Mouse (Mus musculus): Measurements from ENCODE around the gene Egln2. TPM values are rescaled to one million over a fixed set of nuclear protein-coding genes. Genes with fewer than 3 reads are reported as not detected.

Gene Egln2
- polyA plus RNA-seq, 1 experiment: 68.8 TPM

DNA sequence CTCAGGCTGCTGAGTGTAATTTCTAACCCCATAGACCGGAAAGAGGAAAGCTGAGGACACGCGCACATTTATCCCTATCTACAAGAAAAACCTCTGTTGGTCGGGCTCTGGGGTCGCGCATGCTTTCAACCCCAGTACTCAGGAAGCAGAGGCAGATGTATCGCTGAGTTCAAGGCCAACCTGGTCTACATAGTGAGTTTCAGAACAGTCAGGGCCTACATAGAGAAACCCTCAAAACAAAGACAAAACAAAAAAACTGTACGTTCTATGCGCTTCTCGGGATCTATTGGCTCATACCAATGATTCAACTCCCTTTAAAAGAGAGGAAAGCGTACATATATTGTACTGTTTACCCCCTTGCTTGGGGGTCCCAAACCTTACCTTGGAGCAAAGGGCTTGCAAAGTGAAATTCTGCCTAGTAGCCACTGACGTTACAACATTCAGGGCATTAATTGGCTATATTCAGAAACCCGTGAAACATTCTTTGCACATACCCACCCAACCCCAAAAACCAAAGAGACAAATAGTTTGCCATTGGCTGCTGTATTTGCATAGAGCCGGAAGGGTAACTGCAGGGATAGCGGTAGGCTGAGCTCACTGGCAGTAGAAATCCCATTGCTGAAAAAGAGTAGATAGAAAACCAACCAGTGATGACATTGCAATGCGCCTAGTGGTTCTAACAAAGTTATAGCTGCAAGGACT, 12.8 kb upstream of the Egln2 start:
- Histone ChIP-seq H3K79me2 (ENCODE audit: control insufficient read depth, insufficient read depth) (no peaks in the 10 kb centered on the region), H3K79me3 (ENCODE audit: low read depth) (no peaks in the 10 kb centered on the region), H3K4me3 (ENCODE audit: insufficient read depth, poor library complexity, severe bottlenecking) (no peak overlapping the region), H3ac (ENCODE audit: control insufficient read depth, insufficient read length, low read depth) (no peak overlapping the region), H3K27me3 (ENCODE audit: control insufficient read depth, insufficient read depth, insufficient read length) (no peaks in the 10 kb centered on the region), H3K36me3 (ENCODE audit: control insufficient read depth, insufficient read depth) (peaks cover 4% of the 10 kb centered on the region)
- TF ChIP-seq MYOD1 (IDR thresholded peaks at IDR 0.05; ENCODE audit: control insufficient read depth, insufficient read length, low read depth) (no peak), CEBPB (IDR thresholded peaks at IDR 0.05; ENCODE audit: low read depth) (no peak)

DNA sequence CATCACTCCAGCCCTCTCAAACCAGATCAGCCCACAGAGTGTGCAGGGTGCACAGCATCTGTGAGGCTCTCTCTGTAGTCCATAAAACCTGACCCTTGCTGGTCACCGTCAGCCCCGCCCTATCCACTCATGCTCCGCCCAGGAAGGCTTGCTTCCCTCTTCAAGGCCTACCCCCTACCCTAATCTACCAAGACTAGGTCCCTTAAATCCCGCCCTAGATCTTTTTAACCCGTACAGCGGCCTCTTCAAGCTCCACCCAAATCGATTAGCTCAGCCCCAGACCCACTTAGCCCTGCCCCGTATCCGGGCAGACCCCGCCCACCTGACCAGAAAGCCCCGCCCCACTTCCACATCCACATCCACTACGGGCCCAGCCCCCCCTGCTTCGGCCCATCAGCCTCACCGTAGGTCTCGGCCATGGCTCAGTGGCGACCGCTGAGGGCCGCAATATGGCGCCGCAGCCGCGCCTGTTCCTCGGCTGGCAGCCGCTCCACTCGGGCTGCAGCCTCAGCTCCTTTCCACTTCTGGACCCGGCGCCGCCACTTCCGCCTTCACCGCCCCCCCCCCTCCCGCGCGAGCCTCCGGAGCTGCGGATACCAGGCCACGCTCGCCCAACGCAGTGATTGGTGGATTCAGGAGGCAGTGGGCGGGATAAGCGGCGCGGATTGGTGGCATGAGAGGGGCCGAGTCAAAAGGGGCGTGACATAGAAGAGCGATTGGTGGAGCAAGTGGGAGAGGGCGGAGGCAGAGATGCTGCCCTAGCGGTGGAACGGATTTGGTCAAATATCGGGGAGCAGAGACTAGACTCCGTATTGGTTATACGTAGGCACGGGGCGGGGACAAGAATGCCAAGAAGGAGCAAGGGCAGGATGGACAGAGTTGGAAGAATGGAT, 12.0 kb upstream of the Egln2 start, which contains the start of gene Rab4b:
Gene Rab4b, minus strand, starts transcription at position 573 of the 893 bp plus-strand sequence.
- TF ChIP-seq USF1 (IDR thresholded peaks at IDR 0.05; ENCODE audit: low read depth) (no peak), CEBPB (IDR thresholded peaks at IDR 0.05; ENCODE audit: low read depth) (no peak), CTCF (IDR thresholded peaks at IDR 0.05; ENCODE audit: control insufficient read depth, insufficient read depth, insufficient read length) (no peak), MYOD1 (IDR thresholded peaks at IDR 0.05; ENCODE audit: control insufficient read depth, insufficient read length, low read depth) (no peak), FOSL1 (IDR thresholded peaks at IDR 0.05; ENCODE audit: insufficient read depth, low read length, poor library complexity, severe bottlenecking) (no peak), MAX (IDR thresholded peaks at IDR 0.05) (no peak), MYOG (IDR thresholded peaks at IDR 0.05; ENCODE audit: control insufficient read depth, extremely low read depth, insufficient read length) (no peak)
- Histone ChIP-seq H3ac (ENCODE audit: control insufficient read depth, insufficient read length, low read depth) (peak within 1 kb of the TSS; percentile 84), H3K4me3 (ENCODE audit: insufficient read depth, poor library complexity, severe bottlenecking) (peak within 1 kb of the TSS; percentile 38), H3K27me3 (ENCODE audit: control insufficient read depth, insufficient read depth, insufficient read length) (no peaks in the 10 kb centered on the region), H3K79me2 (ENCODE audit: control insufficient read depth, insufficient read depth) (no peaks in the 10 kb centered on the region), H3K36me3 (ENCODE audit: control insufficient read depth, insufficient read depth) (no peaks in the 10 kb centered on the region), H3K79me3 (ENCODE audit: low read depth) (no peaks in the 10 kb centered on the region)

DNA sequence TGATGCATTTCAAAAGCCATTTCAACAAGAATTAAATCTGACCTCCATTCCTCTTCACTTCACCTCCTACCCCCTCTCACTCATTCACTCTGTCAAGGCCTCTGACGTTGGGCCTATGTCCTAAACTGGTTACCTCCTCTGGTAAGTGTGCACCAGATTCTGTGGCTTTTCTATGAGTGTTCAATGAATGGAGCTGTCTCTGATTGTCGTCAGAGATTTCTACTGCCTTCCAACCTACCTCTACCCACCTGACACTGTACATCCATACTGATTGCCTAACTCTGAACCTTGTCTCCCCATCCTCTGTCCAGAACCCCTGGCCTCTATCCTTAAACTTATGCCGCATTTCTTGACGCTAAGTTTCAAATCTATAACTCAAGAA, 11.3 kb upstream of the Egln2 start:
- peak overlapping the region; percentile 38 for H3K4me3 ChIP-seq (ENCODE audit: insufficient read depth, poor library complexity, severe bottlenecking)
- no peaks in the 10 kb centered on the region for H3K27me3 ChIP-seq (ENCODE audit: control insufficient read depth, insufficient read depth, insufficient read length)
- peak overlapping the region; percentile 22 for H3ac ChIP-seq (ENCODE audit: control insufficient read depth, insufficient read length, low read depth)
- no peaks in the 10 kb centered on the region for H3K36me3 ChIP-seq (ENCODE audit: control insufficient read depth, insufficient read depth)
- no peaks in the 10 kb centered on the region for H3K79me3 ChIP-seq (ENCODE audit: low read depth)
- H3K79me2 ChIP-seq (ENCODE audit: control insufficient read depth, insufficient read depth): no peaks in the 10 kb centered on the region
- TF ChIP-seq FOSL1 (IDR thresholded peaks at IDR 0.05; ENCODE audit: insufficient read depth, low read length, poor library complexity, severe bottlenecking) (no peak), MAX (IDR thresholded peaks at IDR 0.05) (no peak), MYOD1 (IDR thresholded peaks at IDR 0.05; ENCODE audit: control insufficient read depth, insufficient read length, low read depth) (no peak), CEBPB (IDR thresholded peaks at IDR 0.05; ENCODE audit: low read depth) (no peak)

DNA sequence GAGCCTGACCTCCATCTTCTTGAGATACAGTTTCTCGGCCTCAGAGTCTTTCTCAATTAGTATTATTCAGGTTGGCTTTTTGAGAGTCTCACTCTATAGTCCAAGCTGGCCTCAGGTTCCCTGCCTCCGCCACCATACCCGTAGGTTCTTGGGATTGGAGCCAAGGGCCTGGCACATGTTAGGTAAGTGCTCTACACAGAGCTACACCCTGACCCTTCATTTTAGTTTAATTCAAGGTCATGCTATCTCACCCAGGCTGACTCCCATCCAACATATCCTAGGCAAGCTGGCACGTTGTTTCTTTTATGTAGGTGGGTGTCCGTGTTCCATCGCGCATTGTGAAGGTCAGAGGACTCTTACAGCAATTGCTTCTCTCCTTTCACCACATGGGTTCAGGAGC, 8.3 kb upstream of the Egln2 start:
- no peaks in the 10 kb centered on the region for H3K36me3 ChIP-seq (ENCODE audit: control insufficient read depth, insufficient read depth)
- H3K4me3 ChIP-seq (ENCODE audit: insufficient read depth, poor library complexity, severe bottlenecking): no peak overlapping the region

DNA sequence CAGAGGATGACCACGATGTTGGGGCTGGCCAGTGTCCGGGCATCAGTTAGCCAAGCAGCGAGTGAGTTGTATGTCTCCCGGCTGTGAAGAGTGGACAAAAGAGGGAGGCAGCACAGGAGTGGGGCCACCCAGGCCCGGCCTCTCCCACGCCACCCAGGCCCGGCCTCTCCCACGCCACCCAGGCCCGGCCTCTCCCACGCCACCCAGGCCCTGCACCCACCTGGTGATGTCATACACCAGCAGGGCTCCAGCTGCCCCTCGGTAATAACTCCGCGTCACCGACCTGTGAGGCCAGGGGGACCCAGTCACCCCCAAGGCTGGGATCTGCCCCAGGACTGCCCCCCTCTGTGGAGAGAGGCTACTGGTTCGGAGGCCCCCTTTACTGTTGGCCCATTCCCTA, 7.9 kb upstream of the Egln2 start:
- TF ChIP-seq CEBPB (IDR thresholded peaks at IDR 0.05; ENCODE audit: low read depth): no peak
- no peak for TF ChIP-seq FOSL1 (IDR thresholded peaks at IDR 0.05; ENCODE audit: insufficient read depth, low read length, poor library complexity, severe bottlenecking)
- TF ChIP-seq CTCF (IDR thresholded peaks at IDR 0.05; ENCODE audit: control insufficient read depth, insufficient read depth, insufficient read length): no peak
- TF ChIP-seq MAX (IDR thresholded peaks at IDR 0.05): no peak
- TF ChIP-seq MYOD1 (IDR thresholded peaks at IDR 0.05; ENCODE audit: control insufficient read depth, insufficient read length, low read depth): no peak
- TF ChIP-seq MYOG (IDR thresholded peaks at IDR 0.05; ENCODE audit: control insufficient read depth, extremely low read depth, insufficient read length): no peak
- no peak for TF ChIP-seq USF1 (IDR thresholded peaks at IDR 0.05; ENCODE audit: low read depth)
- no peak overlapping the region for H3ac ChIP-seq (ENCODE audit: control insufficient read depth, insufficient read length, low read depth)
- H3K27me3 ChIP-seq (ENCODE audit: control insufficient read depth, insufficient read depth, insufficient read length): no peaks in the 10 kb centered on the region
- H3K4me3 ChIP-seq (ENCODE audit: insufficient read depth, poor library complexity, severe bottlenecking): no peak overlapping the region
- H3K79me2 ChIP-seq (ENCODE audit: control insufficient read depth, insufficient read depth): no peaks in the 10 kb centered on the region
- no peaks in the 10 kb centered on the region for H3K36me3 ChIP-seq (ENCODE audit: control insufficient read depth, insufficient read depth)
- H3K79me3 ChIP-seq (ENCODE audit: low read depth): no peaks in the 10 kb centered on the region

More for the DNA sequence above, 8.3 kb upstream of the Egln2 start:
- H3K27me3 ChIP-seq (ENCODE audit: control insufficient read depth, insufficient read depth, insufficient read length): no peaks in the 10 kb centered on the region
- no peak for TF ChIP-seq MYOD1 (IDR thresholded peaks at IDR 0.05; ENCODE audit: control insufficient read depth, insufficient read length, low read depth)
- TF ChIP-seq CEBPB (IDR thresholded peaks at IDR 0.05; ENCODE audit: low read depth): no peak
- no peak for TF ChIP-seq USF1 (IDR thresholded peaks at IDR 0.05; ENCODE audit: low read depth)
- TF ChIP-seq CTCF (IDR thresholded peaks at IDR 0.05; ENCODE audit: control insufficient read depth, insufficient read depth, insufficient read length): no peak
- no peak for TF ChIP-seq FOSL1 (IDR thresholded peaks at IDR 0.05; ENCODE audit: insufficient read depth, low read length, poor library complexity, severe bottlenecking)
- TF ChIP-seq MYOG (IDR thresholded peaks at IDR 0.05; ENCODE audit: control insufficient read depth, extremely low read depth, insufficient read length): no peak
- TF ChIP-seq MAX (IDR thresholded peaks at IDR 0.05): no peak
- no peak overlapping the region for H3ac ChIP-seq (ENCODE audit: control insufficient read depth, insufficient read length, low read depth)
- H3K79me3 ChIP-seq (ENCODE audit: low read depth): no peaks in the 10 kb centered on the region
- no peaks in the 10 kb centered on the region for H3K79me2 ChIP-seq (ENCODE audit: control insufficient read depth, insufficient read depth)
